Mouse (Mus musculus) megakaryocyte, adult 5-6 weeks (primary cell): ENCODE results near the gene Bap1. TPM values are rescaled to one million over a fixed set of nuclear protein-coding genes. Genes with fewer than 3 reads are reported as not detected.

Source experiments
- ATAC-seq: 2 replicates; pipeline ENCODE4 v1.8.0; 2016; ENCODE audit warnings: mild to moderate bottlenecking, inconsistent platforms; ENCODE audit not compliant: poor library complexity, severe bottlenecking
- total RNA-seq, 2 experiments: library from RNA; stranded (forward) in 1 of 2; stranded (reverse) in 1 of 2; fragments of 153-499, 151-499 nt in 1 of 2; fragments of 221-1000, 200-1000 nt in 1 of 2; gene quantifications; 2 replicates each; pipeline versions ENCODE4 v1.2.3 to v1.2.4; 2015 to 2017

Gene Bap1
- total RNA-seq, 2 experiments from 2014 or later, result 14.0 to 30.4 TPM

DNA sequence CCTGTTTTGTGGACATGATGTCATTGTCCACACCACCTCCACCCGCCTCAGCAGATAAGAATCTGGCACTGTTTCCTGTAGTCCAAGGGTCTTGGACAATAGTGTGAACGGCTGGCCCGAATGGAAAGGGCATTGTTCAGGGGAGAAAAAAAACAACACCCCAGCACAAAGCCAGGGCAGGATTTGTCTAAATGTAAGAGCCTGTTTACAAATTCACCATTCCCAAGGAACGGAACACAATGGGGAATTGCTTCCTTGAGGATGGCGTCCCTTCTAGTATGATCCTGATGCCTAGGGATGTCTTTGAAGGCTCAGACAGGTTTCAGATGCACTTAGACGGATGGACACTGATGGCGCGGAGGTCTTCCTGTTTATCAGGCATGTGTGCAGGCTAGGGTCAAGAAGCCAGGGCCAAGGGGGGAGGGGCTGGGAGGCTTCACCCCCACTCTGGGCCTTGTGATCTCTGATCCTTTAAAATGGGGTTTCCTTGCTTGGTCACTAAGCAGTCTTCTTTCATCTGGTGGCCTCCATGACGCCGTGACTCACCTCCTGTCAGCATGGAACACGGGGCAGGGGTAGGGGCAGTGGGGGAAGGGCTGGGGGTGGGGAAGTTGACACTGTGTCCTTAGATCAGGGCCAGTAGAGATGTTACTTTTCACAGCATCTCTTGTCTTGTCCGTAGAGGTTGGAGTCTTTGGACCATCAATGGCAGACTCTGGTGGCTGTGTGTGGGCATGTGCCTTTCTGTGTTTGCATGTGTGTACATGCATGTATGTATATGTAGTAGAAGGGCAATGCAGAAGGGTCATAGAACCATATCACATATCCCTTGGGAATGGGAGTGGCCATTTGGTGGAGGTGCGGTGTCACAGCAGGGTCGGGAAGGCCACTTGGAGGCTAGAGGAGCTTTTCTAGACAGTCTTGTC, 17.9 kb upstream of the Bap1 start:
- ATAC-seq, result no peak

GRCm38 (mm10) chr14:31233996-31234591, 17.2 kb upstream of the Bap1 start:
- ATAC-seq, result peak; percentile 91

DNA sequence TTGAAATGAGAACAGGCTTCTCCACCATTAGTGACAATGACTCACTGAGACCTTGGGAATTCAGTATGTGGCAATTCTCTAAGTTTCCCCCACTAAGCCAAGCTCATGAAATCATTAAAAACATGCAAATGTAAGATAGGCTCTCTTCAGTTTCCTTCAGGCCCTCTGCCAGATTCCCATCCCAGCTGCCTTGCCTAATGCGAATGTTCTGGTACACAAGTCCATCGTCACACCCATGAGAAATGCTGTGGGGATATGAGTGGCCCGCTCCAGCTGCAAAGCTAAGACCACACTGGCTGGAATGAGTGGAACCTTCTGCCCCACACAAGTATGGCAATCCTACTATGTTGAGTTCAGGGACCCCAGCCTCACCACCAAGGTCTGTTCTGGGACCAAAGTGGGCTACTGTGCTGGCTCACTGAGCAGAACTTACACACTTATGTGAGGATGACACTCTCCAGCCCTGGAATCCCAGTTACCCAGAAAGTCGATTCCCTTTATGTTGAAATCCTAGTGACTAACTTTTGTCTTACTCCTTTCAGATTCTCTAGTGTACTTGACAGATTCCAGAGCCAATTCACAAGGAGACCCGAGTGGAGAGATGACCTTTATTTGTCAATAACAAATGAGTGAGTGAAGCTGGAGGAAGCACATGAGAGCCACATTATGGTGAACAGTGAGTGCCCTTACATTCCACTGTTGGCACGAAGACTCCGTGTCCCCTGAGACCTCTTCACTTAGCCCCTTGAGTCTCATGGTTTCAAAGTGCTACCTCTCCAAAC, 14.0 kb upstream of the Bap1 start:
- no peak for ATAC-seq

GRCm38 (mm10) chr14:31240528-31240927, 10.7 kb upstream of the Bap1 start:
- ATAC-seq, result no peak

DNA sequence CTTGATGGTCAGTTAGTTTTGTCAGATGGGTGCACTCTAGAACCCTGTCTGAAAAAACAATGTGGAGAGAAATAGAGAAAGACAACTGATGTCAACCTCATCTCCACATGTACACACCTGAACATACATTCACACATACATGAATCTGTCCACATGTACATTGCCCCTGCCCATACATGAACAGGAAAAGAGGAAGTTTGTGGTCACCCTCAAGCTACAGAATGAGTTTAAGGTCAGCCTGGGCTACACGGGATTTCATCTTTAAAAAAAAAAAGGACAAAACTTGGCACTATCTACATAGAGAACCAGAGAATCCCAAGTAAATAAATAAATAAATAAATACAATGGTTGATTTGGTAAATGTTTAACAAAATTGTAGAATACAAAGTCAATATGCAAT, 6.5 kb upstream of the Bap1 start:
- ATAC-seq, result peak; percentile 54; the same call in 1 of the 2 replicates

DNA sequence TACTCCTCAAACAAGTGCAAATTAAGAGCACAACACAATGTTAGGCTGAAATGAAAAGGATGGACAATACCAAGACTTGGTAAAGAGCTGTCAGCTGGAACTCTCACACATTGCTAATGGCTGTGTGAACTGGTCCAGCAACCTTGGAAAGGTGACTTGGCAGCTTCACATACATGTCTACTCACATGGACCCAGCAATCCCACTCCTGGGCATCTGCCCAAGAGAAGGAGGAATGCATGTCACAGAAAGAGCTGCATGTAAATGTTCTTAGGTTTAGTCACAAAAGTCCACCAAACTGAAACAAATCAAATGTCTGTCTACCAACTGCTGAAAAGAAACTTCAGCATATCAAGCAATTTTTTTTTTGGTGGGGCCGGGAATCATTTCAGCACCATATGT, 5.3 kb upstream of the Bap1 start:
- no peak for ATAC-seq

GRCm38 (mm10) chr14:31248396-31248795, 2.9 kb upstream of the Bap1 start:
- no peak for ATAC-seq

DNA sequence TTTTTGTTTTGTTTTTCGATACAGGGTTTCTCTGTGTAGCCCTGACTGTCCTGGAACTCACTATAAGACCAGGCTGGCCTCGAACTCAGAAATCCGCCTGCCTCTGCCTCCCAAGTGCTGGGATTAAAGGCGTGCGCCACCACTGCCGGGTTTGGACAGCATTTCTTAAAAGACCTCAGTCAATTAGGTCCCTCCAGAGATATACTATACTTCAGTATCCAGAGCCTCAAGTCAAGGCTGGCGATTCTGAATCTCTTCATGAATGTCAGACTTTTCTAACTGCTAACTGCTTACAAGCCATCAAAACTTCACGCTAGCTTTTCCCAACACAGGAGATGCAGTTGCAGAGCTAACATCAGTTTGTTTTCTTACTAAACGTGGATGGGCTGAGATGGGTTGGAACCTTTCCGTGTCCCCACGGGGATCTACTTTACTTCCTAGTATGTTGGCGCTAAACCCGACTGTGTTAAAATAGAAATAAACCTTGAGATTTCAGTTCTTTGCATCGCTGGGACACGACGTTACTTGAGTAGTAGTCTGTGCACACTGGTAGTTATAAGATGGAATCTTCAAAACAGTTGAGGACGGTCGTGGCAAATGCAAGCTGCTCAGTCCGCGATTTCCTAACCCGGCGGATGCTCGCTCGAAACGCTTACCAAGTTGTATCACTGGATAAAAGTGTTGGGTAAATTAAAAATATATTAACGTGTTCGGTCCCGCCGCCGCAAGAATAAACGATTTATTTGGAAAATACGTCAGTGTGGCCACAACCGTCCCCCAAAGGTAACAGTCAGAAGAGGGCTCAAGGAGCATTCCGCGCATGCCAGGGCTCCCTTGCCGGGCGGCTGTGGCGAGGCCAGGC, 797 bp upstream of the Bap1 start:
- peak; percentile 5; the same call in 1 of the 2 replicates for ATAC-seq

DNA sequence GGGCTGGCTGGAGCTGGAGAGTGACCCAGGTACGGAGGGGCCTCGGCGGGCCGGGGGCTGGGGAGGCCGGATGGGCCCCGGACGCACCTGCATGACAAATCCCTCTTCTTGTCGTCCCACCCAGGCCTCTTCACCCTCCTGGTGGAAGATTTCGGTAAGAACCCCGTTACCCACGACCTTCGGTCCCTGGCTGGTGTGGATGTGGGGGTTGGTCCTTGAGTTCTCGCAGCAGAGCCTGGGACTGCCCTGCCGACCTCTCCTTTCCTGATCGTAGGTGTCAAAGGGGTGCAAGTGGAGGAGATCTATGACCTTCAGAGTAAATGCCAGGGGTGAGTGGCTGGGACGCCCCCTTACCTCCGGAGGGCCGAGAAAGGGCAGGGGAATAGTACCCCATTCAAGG, 376 bp downstream of the Bap1 start:
- no peak for ATAC-seq

- no peak for ATAC-seq
Observed at GRCm38 (mm10) chr14:31252091-31252490, 841 bp downstream of the Bap1 start.

- no peak for ATAC-seq
Observed at GRCm38 (mm10) chr14:31258476-31259050, 7.3 kb downstream of the Bap1 start.

GRCm38 (mm10) chr14:31260374-31260773, 9.1 kb downstream of the Bap1 start:
- ATAC-seq, result no peak

DNA sequence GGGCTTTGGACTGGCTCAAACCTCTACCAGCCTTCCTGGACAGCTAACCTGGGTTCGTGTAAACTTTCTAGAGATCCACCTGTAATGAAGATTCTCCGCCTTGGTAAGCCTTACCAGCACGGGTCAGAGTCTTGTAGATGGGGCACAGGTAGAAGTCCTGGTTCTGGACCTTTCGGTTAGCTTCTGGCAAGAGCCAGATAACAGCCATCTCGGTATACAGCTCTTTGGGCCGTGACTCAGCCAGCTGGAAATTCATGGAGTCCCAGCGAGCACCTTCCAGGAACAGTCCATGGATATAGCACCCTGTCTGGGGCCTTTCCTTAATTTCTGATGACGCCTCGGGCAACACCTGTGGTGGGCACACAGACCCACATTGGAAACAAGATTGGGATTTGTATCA, 9.7 kb downstream of the Bap1 start:
- no peak for ATAC-seq

- ATAC-seq, result no peak
Observed at GRCm38 (mm10) chr14:31267649-31268048, 16.4 kb downstream of the Bap1 start.

DNA sequence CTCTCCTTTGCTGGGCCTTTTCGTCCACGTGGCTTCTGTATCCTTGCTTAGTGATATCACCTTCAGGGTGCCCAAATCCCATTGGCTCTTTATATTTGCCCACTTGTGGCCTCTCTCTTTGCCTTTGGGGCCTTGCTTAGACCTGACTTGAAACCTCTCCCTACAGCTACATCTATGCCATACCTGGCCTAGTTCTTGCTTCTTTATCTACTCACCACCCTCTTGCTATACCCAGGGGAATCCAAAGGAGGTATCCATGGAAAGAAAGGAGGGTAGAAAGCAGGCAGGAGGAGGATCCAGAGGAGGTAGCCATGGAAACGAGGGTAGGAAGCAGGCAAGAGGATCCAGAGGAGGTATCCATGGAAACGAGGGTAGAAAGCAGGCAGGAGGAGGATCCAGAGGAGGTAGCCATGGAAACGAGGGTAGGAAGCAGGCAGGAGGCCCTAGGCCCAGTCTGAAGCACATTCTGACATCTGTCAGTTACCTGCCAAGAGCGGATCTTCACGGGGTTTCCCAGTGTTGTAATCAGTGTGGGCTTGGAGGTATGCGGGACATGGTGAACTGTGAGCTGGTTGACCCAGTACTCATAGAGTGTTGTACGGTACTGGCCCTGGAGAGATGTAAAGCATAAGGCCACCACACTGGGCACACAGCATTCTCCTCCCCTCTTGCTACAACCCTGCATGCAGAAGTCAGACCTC, 17.2 kb downstream of the Bap1 start:
- no peak for ATAC-seq

DNA sequence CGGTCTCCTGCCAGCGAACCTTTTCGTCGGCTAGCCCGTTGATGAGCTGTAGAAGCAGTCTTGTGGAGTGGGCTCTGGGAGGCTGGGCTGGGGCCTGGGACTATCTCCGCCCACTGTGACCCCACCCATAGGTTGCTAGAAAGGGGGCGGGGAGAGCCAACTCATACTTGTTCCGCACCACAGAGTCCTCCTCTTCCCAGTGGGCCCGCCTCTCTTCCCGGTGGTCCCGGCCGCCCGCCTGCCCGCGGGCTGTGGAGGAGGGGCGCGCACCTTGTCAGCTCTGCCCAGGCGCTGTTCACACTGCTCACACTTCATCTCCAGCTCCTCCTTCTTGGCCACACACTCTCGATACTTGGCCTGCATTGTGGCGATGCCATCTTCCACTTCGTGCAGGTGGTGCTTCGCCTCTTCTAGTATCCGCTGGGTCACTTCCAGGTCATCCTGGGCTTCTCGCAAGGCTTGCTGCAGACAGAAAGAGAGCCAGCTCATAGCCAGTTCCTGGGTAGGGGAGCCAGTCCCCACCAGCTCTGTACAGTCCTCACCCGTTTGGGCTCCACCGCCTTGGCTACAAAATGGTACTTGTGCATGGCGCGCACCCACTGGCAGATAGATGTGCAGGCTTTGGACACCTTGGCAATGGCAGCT, 18.3 kb downstream of the Bap1 start:
- ATAC-seq, result no peak; the same call in 1 of the 2 replicates

GRCm38 (mm10) chr14:31271121-31271520, 19.9 kb downstream of the Bap1 start:
- ATAC-seq, result no peak

DNA sequence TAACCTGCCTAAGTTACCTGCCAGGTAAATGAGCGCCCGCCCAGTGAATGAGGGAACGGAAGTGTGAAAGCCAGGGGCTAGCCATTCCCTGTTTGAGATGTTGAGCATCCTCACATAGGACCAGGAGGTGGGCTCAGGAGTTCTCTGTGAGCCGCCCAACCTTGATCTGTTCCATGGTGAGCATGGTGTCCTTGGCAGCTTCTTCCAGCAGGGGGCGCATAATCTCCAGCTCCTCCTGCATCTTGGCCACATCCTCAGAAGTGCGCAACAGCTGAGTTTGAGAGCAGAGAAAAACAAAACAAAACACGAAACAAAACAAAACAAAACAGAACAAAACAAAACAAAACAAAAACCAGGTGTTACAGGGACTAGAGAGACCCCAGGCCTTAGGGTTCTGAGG, 20.9 kb downstream of the Bap1 start:
- peak; percentile 88 for ATAC-seq

- ATAC-seq, result no peak
Observed at GRCm38 (mm10) chr14:31285728-31286127, 34.5 kb downstream of the Bap1 start.
